Mouse (Mus musculus) cerebellum, adult (tissue): ENCODE measurements at regions not wholly inside any gene's neighbourhood (a gene's known extent, or its start where the extent isn't known, plus 50 kb on each side); places are given as distances from the start of the nearest gene placed in this dataset.

Source experiments
- ATAC-seq: cut with Nextera tagmentation; 2 replicates; pipeline ENCODE4 v1.9.2; 2017; ENCODE audit warnings: mild to moderate bottlenecking, moderate library complexity, mixed read lengths; ENCODE audit not compliant: insufficient number of reproducible peaks, low FRiP score, low TSS enrichment

GRCm38 (mm10) chr4:127862875-127863274 lies 107.9 kb downstream of the CK137956 start:
- no peak for ATAC-seq

GRCm38 (mm10) chr4:127861319-127862117 lies 109.2 kb downstream of the CK137956 start:
- ATAC-seq, result no peak

DNA sequence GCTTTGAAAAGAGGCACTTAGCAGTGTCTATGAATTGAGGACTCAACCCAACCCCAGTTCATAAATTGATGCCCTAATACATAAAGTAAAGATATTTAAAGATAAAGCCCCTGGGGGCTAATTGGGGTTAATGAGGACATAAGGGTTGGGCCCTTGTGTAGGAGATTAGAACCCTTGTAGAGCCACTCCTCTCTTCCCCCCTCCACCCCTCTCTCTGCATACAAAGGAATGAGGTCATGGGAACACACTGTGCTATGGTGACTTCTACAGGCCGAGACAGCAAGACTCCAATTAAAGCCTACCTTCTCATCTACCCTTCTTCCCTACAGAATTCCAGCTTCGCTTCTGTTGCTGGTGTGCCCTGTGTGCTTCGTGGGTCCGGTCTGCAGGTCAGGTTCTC lies 110.5 kb downstream of the CK137956 start:
- ATAC-seq, result no peak

GRCm38 (mm10) chr4:127859505-127859904 lies 111.2 kb downstream of the CK137956 start:
- ATAC-seq, result no peak

DNA sequence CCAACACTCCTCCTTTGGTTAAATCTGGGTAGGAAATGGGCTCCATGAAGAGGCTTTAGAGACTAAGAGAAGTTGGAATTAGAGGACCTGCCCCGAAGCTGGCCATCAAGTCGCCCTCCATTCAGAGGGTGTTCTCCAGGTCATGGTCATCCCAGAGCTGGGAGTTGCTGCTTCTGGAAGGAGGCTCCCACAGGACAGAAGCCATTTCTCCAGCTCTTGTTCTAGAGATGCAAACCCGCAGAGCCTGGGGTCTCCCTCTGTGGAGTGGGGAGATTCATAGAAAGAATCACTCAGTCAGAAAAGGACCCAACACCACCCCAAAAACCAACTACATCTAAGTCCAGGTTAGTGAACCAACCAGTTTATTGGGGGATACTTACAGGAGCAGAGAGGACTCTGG lies 112.2 kb downstream of the CK137956 start:
- ATAC-seq, result no peak

DNA sequence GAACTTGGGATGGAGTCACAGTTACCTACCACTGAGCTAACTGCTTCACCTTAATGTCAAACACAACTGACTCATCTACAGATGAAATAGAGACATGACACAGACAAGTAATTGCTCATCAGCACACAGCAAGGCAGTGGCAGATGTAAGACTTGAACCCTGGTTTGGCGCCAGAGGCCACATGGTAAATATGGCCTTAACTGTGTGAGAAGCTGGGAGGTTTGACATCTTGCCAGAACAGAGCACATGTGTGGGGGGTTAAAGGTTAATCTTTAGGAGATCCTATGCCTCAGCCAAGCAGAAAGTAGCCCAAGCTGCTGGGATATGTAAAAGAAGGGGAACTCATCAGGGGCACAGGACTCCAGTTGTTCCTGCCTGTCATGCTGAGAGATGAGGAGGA lies 114.9 kb downstream of the CK137956 start:
- no peak for ATAC-seq

DNA sequence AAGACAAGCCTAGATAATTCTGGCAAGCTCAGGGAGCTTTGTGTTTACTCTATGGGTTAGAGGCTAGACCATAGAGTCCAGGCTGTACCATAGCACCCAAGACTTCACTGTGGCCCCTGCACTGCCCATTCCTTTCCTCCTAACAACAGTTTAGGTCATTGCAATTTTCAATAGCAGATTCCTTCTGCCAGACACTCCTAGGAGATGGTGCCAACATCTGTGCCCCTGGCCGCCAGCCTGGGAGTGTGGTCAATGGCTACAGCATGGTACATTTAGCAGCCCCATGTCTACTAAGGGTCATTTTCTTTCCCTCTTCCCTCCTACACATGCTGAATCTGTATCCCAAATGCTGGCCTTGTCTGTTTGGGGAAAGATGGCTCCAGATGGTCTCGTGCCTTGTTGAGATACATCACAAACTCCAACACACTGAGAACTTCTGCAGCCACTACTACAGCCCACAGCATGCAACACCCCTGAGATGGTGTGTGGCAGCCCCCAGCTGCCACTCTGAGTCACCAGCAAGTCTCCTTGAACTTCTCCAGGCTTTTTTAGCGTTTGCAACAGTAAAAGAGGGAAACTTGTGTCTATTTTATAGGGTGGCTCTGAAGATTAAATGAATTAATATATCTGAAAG lies 115.9 kb downstream of the CK137956 start:
- no peak for ATAC-seq

DNA sequence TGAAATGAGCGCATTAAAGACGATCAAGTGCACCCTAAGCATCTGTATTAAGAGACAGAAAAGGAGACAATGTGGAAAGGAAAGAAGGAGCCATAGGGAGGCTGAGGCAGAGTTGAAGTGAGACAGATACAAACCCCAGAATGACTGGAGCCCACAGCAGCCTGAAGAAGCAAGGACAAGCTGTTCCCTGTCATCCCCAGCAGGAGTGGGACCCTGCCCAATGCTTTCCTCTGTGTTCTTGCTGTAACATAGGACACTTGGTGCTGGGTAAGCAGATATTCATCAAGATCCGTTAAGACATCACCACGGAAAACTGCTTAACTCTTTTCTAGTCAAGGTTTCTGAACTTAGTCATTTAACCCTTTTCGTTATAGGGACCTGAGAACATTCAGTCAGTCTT lies 121.4 kb downstream of the CK137956 start:
- no peak for ATAC-seq

GRCm38 (mm10) chr4:127846321-127846720 lies 124.4 kb downstream of the CK137956 start:
- no peak for ATAC-seq

DNA sequence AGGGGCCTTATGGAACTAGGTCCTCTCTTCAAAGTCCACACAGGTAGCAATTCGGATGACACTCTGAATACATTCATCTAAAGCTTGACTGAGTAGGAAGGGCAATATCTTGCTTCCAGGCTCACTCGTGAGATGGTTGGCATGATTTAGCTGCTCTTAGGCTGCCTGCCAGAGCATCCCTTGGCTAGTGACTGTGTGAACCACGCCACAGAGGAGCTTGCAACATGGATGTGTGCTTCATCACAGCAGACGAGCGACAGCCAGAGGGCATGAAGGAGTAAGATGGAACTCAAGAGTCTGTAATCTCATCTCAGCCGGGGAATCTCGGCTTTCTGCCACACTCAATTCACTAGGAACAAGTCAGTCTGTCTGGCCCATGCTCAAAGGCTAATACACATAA lies 127.3 kb downstream of the CK137956 start:
- ATAC-seq, result no peak

- ATAC-seq, result no peak
Measured at GRCm38 (mm10) chr4:127833668-127834067, 137.1 kb downstream of the CK137956 start.

DNA sequence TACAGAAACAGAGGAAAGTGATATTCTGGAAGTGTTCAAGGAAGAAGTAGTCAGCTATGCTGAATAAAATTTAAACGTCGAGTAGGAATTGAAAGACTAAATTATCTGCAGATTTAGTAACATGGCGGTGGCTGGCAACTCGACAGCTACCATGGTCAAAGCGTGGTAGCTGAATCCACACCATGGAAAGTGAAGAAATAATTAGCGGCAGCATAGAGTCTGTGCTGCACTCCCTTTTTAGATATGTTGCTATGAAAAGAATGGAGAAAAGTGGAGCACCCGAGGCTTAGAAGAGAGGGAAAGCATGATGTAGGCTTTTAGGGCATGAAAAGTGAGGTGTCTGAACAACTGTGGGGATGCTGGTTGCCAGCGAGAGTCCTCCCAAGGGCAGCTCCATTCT lies 143.8 kb downstream of the CK137956 start:
- no peak for ATAC-seq

DNA sequence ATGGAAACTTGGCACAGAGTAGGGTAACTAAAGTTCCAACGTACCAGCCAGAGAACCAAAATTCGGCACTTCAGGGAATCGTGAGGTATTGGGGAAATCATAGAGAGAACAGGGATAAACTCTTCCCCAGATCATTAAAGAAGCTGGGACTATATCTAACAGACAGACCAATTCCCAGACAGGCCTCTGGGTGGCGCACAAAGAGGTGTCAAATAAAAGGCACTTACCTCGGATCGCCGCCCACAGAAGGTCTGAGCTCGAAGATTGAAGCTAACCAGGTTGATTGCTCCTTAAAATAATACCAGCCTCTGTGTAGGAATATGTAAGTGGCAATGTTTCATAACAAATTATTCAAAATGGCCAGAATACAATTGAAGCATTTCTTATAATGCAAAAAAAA lies 151.2 kb downstream of the CK137956 start:
- no peak for ATAC-seq

- no peak for ATAC-seq
Measured at GRCm38 (mm10) chr4:127819009-127819408, 151.7 kb downstream of the CK137956 start.

- ATAC-seq, result no peak
Measured at GRCm38 (mm10) chr4:127814631-127815030, 156.1 kb downstream of the CK137956 start.

- no peak for ATAC-seq
Measured at GRCm38 (mm10) chr4:127812047-127812545, 158.7 kb downstream of the CK137956 start.

DNA sequence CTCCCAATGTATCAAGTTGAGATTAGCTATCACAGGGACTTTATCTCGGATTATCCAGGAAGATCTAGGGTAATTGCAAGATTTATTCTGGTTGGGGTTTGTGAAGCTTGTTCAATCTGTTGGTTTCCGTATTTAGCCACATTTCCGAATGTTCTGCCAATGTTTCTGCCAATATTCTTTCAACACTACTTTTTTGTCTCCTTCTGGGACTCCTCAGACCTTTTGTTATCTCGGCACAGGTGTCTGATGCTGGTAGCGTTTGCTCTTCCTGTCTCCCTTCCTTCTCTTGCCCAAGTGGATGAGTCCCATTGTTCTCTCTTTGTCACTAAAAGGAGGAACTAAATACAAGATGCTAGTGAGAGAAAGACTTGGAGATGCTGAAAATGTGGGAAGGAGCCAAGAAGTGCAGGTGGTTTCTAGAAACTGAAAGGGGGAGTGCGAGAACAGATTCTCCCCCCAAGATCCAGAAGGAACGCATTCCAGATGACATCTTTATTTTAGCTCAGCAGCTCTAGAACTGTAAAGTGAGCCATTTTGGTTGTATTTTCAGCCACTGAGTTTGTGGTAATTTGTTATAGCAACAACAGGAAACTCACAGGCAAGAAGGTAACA lies 159.7 kb downstream of the CK137956 start:
- ATAC-seq, result no peak

GRCm38 (mm10) chr4:127809006-127809405 lies 161.7 kb downstream of the CK137956 start:
- no peak for ATAC-seq

- ATAC-seq, result no peak
Measured at GRCm38 (mm10) chr4:127789206-127789605, 181.5 kb downstream of the CK137956 start.

DNA sequence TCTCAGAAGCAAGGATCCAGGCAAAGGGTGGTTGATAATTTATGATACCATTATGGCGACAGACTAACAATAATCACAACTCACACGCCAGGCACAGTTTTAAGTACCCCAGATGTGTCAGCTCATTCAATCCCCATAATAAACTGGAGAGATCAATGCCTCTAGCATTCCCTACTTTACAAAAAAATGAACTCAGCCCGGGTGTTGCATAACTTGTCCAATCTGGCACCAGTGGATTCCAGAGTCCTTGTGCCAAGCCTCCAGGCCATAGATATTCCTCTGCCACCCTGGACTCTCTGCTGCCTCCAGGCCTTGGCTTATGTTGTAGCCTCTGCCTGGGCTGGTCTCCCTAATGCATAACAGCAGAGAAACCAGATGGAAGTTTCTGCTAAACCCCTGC lies 185.0 kb downstream of the CK137956 start:
- ATAC-seq, result no peak

DNA sequence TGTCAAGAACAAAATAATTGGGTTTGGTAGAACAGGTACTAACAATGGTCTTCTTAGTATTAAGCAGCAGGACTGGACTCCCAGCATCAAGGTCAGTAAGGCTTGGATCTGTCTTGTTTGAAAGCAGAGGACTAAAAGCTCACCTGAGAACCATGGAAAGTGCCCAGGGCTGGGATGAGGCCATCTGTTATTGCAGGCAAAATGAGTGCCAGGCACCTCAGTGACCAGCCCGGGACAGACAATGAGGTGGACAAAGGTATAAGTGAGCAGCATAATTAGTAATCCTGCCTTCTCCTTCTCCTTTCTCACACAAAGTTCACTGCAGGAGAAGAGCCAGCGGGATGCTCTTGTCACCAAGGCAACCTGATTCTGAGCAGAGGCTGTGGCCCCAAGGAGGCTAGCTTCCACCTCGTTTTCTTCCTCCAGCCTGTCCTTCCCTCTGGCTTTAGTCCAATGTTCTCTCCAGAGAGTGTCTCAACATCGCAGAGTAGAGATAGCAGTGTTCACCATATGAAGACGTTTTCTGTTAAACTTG lies 198.7 kb downstream of the CK137956 start:
- ATAC-seq, result no peak
